Mouse (Mus musculus) stomach, embryonic 15.5 days (tissue): ENCODE measurements around the gene Mettl13. TPM values are rescaled to one million over a fixed set of nuclear protein-coding genes. Genes with fewer than 3 reads are reported as not detected.

Experiments used
- ATAC-seq: fragments of 200-750 bp; cut with Nextera tagmentation; 2 replicates; pipeline ENCODE4 v1.8.0; 2017; ENCODE audit warnings: low read depth, moderate number of reproducible peaks, moderate TSS enrichment; ENCODE audit not compliant: insufficient read depth, low FRiP score
- H3K27ac ChIP-seq: fragments of 300-500 bp; sonication (generic); 2 replicates; pipeline ENCODE4 v1.5.1; 2015; ENCODE audit warnings: mild to moderate bottlenecking, inconsistent platforms
- H3K27me3 ChIP-seq: fragments of 300-500 bp; sonication (generic); replicated peaks from 2 replicates; pipeline ENCODE4 v1.6.1; 2015; ENCODE audit warnings: inconsistent platforms
- H3K36me3 ChIP-seq: fragments of 300-500 bp; sonication (generic); 2 replicates; pipeline ENCODE4 v1.6.1; 2015; ENCODE audit warnings: inconsistent platforms
- H3K4me1 ChIP-seq: fragments of 300-500 bp; sonication (generic); 2 replicates; pipeline ENCODE4 v1.6.1; 2015; ENCODE audit warnings: inconsistent platforms
- H3K4me2 ChIP-seq: fragments of 300-500 bp; sonication (generic); 2 replicates; pipeline ENCODE4 v1.6.1; 2015; ENCODE audit warnings: mild to moderate bottlenecking, inconsistent platforms
- H3K4me3 ChIP-seq: fragments of 300-500 bp; sonication (generic); replicated peaks from 2 replicates; pipeline ENCODE4 v1.5.1; 2015; ENCODE audit warnings: inconsistent platforms
- H3K9ac ChIP-seq: fragments of 300-500 bp; sonication (generic); 2 replicates; pipeline ENCODE4 v1.6.1; 2015; ENCODE audit warnings: inconsistent platforms
- H3K9me3 ChIP-seq: fragments of 300-500 bp; sonication (generic); 2 replicates; pipeline ENCODE4 v1.6.1; 2016; ENCODE audit warnings: inconsistent platforms
- WGBS: fragments of 180-500 bp; shearing (Covaris S2); methylation state at CpG from one replicate; pipeline ENCODE4 v1.1.7; 2015; 5-methylcytosine and 5-hydroxymethylcytosine counted together
- polyA plus RNA-seq: library from polyadenylated mRNA; unstranded; fragments of >200 nt; fragmentation: Nextera tagmentation; extraction: Ambion mirVana; gene quantifications from 2 replicates; pipeline ENCODE4 v1.2.1, GENCODE M21; 2015

Mettl13 gene
- 20.3 and 21.0 TPM in 2 replicates for polyA plus RNA-seq

DNA sequence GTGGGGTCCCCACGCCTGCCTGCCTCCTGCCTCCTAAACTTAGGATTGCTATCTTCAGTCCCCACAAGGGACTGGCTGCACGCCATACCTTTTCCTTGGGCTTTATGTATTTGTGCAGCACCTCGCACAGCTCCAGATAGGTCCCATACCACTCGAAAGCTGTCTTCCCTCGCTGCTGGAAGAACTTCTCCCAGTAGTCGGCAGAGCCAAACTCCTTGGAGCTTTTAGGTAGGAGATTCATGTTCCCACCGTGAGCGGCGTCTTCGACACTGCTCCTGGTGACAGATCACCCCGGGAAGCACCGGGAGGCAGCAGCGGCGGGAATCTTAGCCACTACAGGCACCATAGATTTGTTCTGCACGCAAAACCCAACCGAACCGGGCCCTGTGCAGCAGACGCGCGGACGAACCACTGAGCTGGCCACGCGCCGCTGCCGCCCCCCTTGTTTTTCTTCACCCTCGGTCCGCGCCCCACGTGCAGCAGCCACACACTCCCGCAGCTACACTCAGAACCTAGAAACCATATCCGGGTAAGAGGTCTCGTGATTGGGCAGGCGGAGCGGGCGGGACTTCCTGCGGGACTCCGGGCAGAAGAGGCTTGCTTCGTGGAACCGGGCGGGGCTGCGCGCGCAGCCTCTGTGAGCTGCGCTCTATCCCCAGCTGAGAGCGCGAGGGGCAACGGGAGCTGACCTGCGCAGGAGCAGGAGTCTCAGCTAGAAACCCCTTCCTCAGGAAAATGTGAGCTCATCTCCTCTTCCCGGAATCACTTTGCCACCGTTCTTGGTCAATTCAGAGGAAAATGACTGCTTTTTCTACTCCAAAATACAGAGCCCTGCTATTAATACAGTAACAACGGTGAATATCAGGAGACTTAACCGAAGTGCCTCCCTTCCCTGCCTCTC is at the start of gene Mettl13:
Gene Mettl13, minus strand, starts transcription at position 536 of the 901 bp plus-strand sequence.
- H3K4me1 ChIP-seq: peaks cover 3% of the 10 kb centered on the region; the same call in 1 of the 2 replicates
- H3K4me2 ChIP-seq: peak within 1 kb of the TSS; percentile 84
- peaks cover 8% of the 10 kb centered on the region; the same call in 1 of the 2 replicates for H3K36me3 ChIP-seq
- H3K4me3 ChIP-seq: peak within 1 kb of the TSS; percentile 67
- under 1% methylated on average over 52 of the region's 52 CpGs for WGBS
- peak; percentile 99 for ATAC-seq
- no peaks in the 10 kb centered on the region for H3K9me3 ChIP-seq
- no peaks in the 10 kb centered on the region for H3K27me3 ChIP-seq
- H3K9ac ChIP-seq: peak within 1 kb of the TSS; percentile 64
- peak within 1 kb of the TSS; percentile 66 for H3K27ac ChIP-seq

- Histone ChIP-seq H3K4me2 (no peak overlapping the region), H3K4me1 (no peaks in the 10 kb centered on the region), H3K9ac (no peak overlapping the region), H3K4me3 (no peak overlapping the region), H3K27me3 (no peaks in the 10 kb centered on the region), H3K27ac (no peak overlapping the region), H3K9me3 (no peaks in the 10 kb centered on the region), H3K36me3 (peaks cover 5% of the 10 kb centered on the region; the same call in 1 of the 2 replicates)
- no peak for ATAC-seq
- 56% methylated on average over 3 of the region's 3 CpGs for WGBS
Observed at GRCm38 (mm10) chr1:162597379-162598102, 49.2 kb upstream of the Mettl13 start.

DNA sequence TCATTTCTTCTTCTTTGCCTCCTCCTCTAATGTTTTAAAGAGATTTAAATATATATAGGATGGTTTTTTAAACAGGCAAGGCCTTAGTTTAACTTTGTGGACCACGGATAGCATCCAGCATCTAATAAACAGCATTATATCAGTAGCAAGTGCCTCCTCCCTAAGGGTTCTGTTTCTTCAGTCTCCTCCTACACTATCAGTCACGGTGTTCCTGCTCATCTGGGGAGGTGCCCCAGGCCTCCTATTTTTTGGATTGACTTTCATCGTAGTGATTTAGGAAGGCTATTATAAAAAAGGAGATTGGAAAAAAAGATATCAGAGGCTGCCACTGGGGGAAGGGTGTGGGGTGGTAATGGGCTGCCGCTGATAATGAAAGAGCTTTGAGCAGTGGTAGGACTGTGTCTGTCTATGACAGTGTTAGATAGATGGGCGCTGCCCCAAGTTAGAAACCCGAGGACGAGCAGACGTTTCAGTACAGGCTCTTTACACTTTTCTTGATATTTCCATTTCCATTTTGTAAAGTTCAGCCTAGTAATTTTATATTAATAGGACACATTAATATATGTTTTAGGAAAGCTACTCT is 42.2 kb upstream of the Mettl13 start:
- no peak for ATAC-seq
- H3K9me3 ChIP-seq: no peaks in the 10 kb centered on the region
- H3K27ac ChIP-seq: no peak overlapping the region
- H3K9ac ChIP-seq: no peak overlapping the region
- WGBS: 68% methylated on average over 8 of the region's 8 CpGs
- no peaks in the 10 kb centered on the region for H3K27me3 ChIP-seq
- no peak overlapping the region for H3K4me3 ChIP-seq
- H3K4me2 ChIP-seq: no peak overlapping the region
- no peaks in the 10 kb centered on the region for H3K4me1 ChIP-seq
- H3K36me3 ChIP-seq: no peaks in the 10 kb centered on the region

GRCm38 (mm10) chr1:162589443-162589842 is 41.1 kb upstream of the Mettl13 start:
- Histone ChIP-seq H3K9ac (no peak overlapping the region), H3K4me3 (no peak overlapping the region), H3K4me2 (no peak overlapping the region), H3K27ac (no peak overlapping the region), H3K27me3 (no peaks in the 10 kb centered on the region), H3K36me3 (no peaks in the 10 kb centered on the region), H3K9me3 (no peaks in the 10 kb centered on the region), H3K4me1 (no peaks in the 10 kb centered on the region)
- ATAC-seq: no peak
- 20% methylated on average over 9 of the region's 9 CpGs for WGBS

- Histone ChIP-seq H3K4me3 (no peak overlapping the region), H3K9ac (no peak overlapping the region), H3K27me3 (no peaks in the 10 kb centered on the region), H3K9me3 (no peaks in the 10 kb centered on the region), H3K27ac (no peak overlapping the region), H3K4me1 (no peaks in the 10 kb centered on the region), H3K4me2 (no peak overlapping the region), H3K36me3 (0 out of 2 replicates have a peak, but pooled peaks cover 3% of the 10 kb centered on the region)
- no peak for ATAC-seq
- 47% methylated on average over 3 of the region's 3 CpGs for WGBS
Observed at GRCm38 (mm10) chr1:162588606-162589005, 40.3 kb upstream of the Mettl13 start.

DNA sequence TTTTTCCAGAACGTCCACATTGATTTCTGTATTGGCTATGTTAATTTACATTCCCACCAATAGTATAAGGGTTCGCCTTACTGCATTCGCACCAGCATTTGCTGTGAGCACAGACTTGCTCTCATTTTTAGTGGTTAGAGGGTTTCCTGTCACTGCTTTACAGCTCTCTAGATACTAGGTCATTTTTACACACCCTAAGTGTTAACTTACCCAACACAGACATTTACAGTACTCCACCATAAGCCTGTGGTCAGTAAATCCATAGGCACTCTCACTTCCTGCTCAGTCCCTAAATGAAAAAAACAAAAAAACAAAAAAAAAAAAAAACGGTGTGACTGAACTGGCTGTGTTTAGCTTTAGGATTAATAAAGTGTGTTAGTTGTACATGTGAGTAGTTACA is 37.9 kb upstream of the Mettl13 start:
- H3K9ac ChIP-seq: no peak overlapping the region
- H3K27me3 ChIP-seq: no peaks in the 10 kb centered on the region
- no peak overlapping the region for H3K27ac ChIP-seq
- H3K4me1 ChIP-seq: no peaks in the 10 kb centered on the region
- no peak overlapping the region for H3K4me3 ChIP-seq
- H3K36me3 ChIP-seq: 0 out of 2 replicates have a peak, but pooled peaks cover 7% of the 10 kb centered on the region
- ATAC-seq: no peak
- no peaks in the 10 kb centered on the region for H3K9me3 ChIP-seq
- H3K4me2 ChIP-seq: no peak overlapping the region
- 68% methylated on average over 4 of the region's 4 CpGs for WGBS

GRCm38 (mm10) chr1:162582884-162583283 is 34.5 kb upstream of the Mettl13 start:
- H3K27me3 ChIP-seq: no peaks in the 10 kb centered on the region
- H3K4me1 ChIP-seq: no peaks in the 10 kb centered on the region
- no peak overlapping the region for H3K4me2 ChIP-seq
- H3K27ac ChIP-seq: no peak overlapping the region
- no peak overlapping the region for H3K9ac ChIP-seq
- 77% methylated on average over 2 of the region's 2 CpGs for WGBS
- 0 out of 2 replicates have a peak, but pooled peaks cover 7% of the 10 kb centered on the region for H3K36me3 ChIP-seq
- no peaks in the 10 kb centered on the region for H3K9me3 ChIP-seq
- H3K4me3 ChIP-seq: no peak overlapping the region
- ATAC-seq: no peak

- no peaks in the 10 kb centered on the region for H3K4me1 ChIP-seq
- 96% methylated on average over 3 of the region's 3 CpGs for WGBS
- no peak overlapping the region for H3K4me2 ChIP-seq
- no peak for ATAC-seq
- no peak overlapping the region for H3K9ac ChIP-seq
- H3K4me3 ChIP-seq: no peak overlapping the region
- H3K9me3 ChIP-seq: no peaks in the 10 kb centered on the region
- H3K36me3 ChIP-seq: peaks cover 2% of the 10 kb centered on the region; the same call in 1 of the 2 replicates
- H3K27ac ChIP-seq: no peak overlapping the region
- no peaks in the 10 kb centered on the region for H3K27me3 ChIP-seq
Observed at GRCm38 (mm10) chr1:162575098-162575497, 26.7 kb upstream of the Mettl13 start.

- Histone ChIP-seq H3K27me3 (no peaks in the 10 kb centered on the region), H3K9me3 (no peaks in the 10 kb centered on the region), H3K4me1 (no peaks in the 10 kb centered on the region), H3K27ac (peak overlapping the region; percentile 87), H3K36me3 (peaks cover 2% of the 10 kb centered on the region; the same call in 1 of the 2 replicates), H3K9ac (peak overlapping the region; percentile 93), H3K4me3 (peak overlapping the region; percentile 85), H3K4me2 (peak overlapping the region; percentile 64)
- under 1% methylated on average over 43 of the region's 46 CpGs for WGBS
- ATAC-seq: peak; percentile 53
Observed at GRCm38 (mm10) chr1:162570931-162571601, 22.7 kb upstream of the Mettl13 start.

- under 1% methylated on average over 43 of the region's 43 CpGs for WGBS
- Histone ChIP-seq H3K4me3 (peak within 1 kb of the TSS; percentile 85), H3K9ac (peak within 1 kb of the TSS; percentile 93), H3K27ac (peak within 1 kb of the TSS; percentile 87), H3K9me3 (no peaks in the 10 kb centered on the region), H3K27me3 (no peaks in the 10 kb centered on the region), H3K4me2 (peak within 1 kb of the TSS; percentile 64), H3K4me1 (no peaks in the 10 kb centered on the region), H3K36me3 (peaks cover 2% of the 10 kb centered on the region; the same call in 1 of the 2 replicates)
- ATAC-seq: peak; percentile 98
Observed at GRCm38 (mm10) chr1:162570260-162570748, 22.0 kb upstream of the Mettl13 start, which contains the start of gene Vamp4. Gene Vamp4, plus strand, starts transcription at chr1:162570515.

- Histone ChIP-seq H3K4me2 (no peak overlapping the region), H3K4me1 (no peaks in the 10 kb centered on the region), H3K9me3 (no peaks in the 10 kb centered on the region), H3K9ac (no peak overlapping the region), H3K36me3 (no peaks in the 10 kb centered on the region), H3K27ac (no peak overlapping the region), H3K27me3 (no peaks in the 10 kb centered on the region), H3K4me3 (no peak overlapping the region)
- 37% methylated on average over 3 of the region's 3 CpGs for WGBS
- no peak for ATAC-seq
Observed at GRCm38 (mm10) chr1:162567351-162567750, 19.0 kb upstream of the Mettl13 start.
